Mouse (Mus musculus) erythroblast, embryonic 14.5 days (primary cell): ENCODE data around the gene Diaph2.

Experiments used
- GATA1 ChIP-seq: IDR thresholded peaks from 2 replicates; pipeline ENCODE4 v1.6.1; 2012; ENCODE audit warnings: low read length, inconsistent platforms, mixed read lengths
- TAL1 ChIP-seq: IDR thresholded peaks from 3 replicates; pipeline ENCODE4 v1.6.1; 2012; ENCODE audit warnings: low read length, inconsistent platforms, mixed read lengths

- no peak for TF ChIP-seq GATA1
- no peak for TF ChIP-seq TAL1
Observed at GRCm38 (mm10) chrX:129762649-129763048, 13.1 kb downstream of the Diaph2 start.
